Mouse (Mus musculus): ENCODE data around the gene Gtpbp3.
"Not testable (repeated sequence)": the region's sequence is repeated elsewhere in the genome, so short reads cannot be mapped to it uniquely, and the experiment has no call there.

Gtpbp3 gene

GRCm38 (mm10) chr8:71530735-71531467, 43.0 kb downstream of the Gtpbp3 start:
- in situ Hi-C loops (cut with MboI) = not testable (repeated sequence)

GRCm38 (mm10) chr8:71534263-71534810, 46.4 kb downstream of the Gtpbp3 start:
- in situ Hi-C loops (cut with MboI) = no loop called here

- in situ Hi-C loops (cut with MboI) = no loop called here
Observed at GRCm38 (mm10) chr8:71535663-71536062, 47.8 kb downstream of the Gtpbp3 start.

- in situ Hi-C loops (cut with MboI) = no loop called here
Observed at GRCm38 (mm10) chr8:71537028-71537867, 49.3 kb downstream of the Gtpbp3 start, which contains the start of gene Bst2. Bst2 (minus strand) TSS chr8:71537456.

- in situ Hi-C loops (cut with MboI) = no loop called here
Observed at GRCm38 (mm10) chr8:71542632-71543343, 54.9 kb downstream of the Gtpbp3 start, which contains the start of gene Mvb12a. Mvb12a (plus strand) TSS chr8:71542922.

GRCm38 (mm10) chr8:71543755-71544154, 55.9 kb downstream of the Gtpbp3 start:
- in situ Hi-C loops (cut with MboI) = no loop called here

- in situ Hi-C loops (cut with MboI) = no loop called here
Observed at GRCm38 (mm10) chr8:71545053-71545452, 57.1 kb downstream of the Gtpbp3 start.

GRCm38 (mm10) chr8:71547590-71547989, 59.7 kb downstream of the Gtpbp3 start:
- in situ Hi-C loops (cut with MboI) = no loop called here

Measured in mature B cell (primary cell).